Mouse (Mus musculus) layer of hippocampus, postnatal 25 days (tissue): ENCODE data around the gene Zfp768. TPM values are rescaled to one million over a fixed set of nuclear protein-coding genes. Genes with fewer than 3 reads are reported as not detected.

ENCODE experiments used
- DNase-seq, 2 experiments: peaks; one replicate each; pipeline ENCODE4 v3.0.0; 2022; ENCODE audit warnings: mixed read lengths in 2 of 2, low spot score in 1 of 2; ENCODE audit errors: extremely low spot score in 1 of 2
- total RNA-seq, 2 experiments: library from RNA; stranded (reverse); gene quantifications; 2 replicates each; pipeline ENCODE4 v1.2.3; 2021

Gene Zfp768
- total RNA-seq, 2 experiments from 2014 or later, result 11.5 to 11.8 TPM

GRCm38 (mm10) chr7:127309951-127310350 lies 35.4 kb downstream of the Zfp768 start:
- no peak for DNase-seq

DNA sequence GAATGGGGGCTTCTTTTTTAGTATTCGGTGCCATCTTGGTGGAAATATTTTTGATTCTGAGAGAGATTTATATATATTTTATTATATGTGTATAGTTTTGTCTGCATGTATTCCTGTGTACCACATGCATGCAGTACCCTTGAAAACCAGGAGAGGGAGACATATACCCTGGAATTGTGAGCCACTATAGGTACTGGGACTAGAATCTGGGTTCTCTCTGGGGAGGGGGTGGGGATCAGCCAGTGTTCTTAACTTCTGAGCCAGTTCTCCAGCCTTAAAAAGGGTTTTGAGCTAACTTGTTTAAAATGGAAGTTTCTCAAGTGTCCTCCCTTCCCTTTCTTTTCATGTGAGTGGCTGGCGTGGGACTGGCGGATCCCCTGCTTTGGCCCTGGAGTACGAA lies 36.5 kb downstream of the Zfp768 start:
- peak in 1 of 2 experiments; percentile 61 for DNase-seq

DNA sequence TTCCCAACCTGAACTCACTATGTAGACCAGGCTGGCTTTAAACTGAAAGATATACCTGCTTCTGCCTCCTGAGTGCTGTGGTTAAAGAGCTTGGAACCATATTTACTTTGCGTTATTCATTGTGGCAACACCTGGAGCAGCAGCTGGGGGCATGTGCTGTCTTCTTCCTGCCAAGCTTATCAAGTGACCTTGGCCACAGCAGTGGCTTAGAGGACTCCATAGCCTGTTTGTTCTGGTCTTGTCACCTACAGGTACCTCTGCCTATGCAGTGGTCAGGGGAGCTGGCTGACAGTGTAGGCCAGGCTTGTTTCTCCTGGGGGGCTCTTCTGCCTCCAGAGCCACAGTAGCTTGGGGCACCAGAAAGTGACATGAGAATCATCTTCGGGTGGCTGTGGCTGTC lies 37.0 kb downstream of the Zfp768 start:
- DNase-seq, result no peak

DNA sequence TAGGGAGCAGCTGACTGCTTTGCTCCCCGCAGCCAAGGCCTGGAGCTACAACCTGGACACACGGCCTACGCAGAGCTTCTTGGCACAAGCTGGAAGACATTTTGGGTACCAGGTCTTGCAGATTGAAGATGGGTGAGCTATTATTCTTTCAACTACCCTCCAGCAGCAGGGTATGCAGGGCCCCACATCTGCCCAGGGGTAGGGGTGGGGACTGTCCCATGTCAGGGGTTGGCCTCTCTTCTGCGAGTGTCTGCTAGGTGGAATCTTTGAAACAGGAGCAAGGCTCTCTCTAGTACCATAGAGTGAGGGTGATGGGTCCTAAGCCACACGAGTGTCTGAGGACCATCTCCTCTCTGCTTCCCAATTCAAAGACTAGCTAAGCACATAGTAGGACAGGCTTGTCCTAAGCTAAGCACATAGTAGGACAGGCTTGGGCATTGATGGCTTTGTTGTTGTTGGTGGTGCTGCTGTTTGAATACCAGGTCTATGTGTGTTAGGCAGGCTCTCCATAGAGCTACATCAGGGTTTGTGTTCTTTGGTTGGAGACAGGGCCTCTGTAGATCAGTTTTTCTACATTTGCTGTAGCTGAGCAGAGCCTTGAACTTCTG lies 47.7 kb downstream of the Zfp768 start:
- no peak for DNase-seq

DNA sequence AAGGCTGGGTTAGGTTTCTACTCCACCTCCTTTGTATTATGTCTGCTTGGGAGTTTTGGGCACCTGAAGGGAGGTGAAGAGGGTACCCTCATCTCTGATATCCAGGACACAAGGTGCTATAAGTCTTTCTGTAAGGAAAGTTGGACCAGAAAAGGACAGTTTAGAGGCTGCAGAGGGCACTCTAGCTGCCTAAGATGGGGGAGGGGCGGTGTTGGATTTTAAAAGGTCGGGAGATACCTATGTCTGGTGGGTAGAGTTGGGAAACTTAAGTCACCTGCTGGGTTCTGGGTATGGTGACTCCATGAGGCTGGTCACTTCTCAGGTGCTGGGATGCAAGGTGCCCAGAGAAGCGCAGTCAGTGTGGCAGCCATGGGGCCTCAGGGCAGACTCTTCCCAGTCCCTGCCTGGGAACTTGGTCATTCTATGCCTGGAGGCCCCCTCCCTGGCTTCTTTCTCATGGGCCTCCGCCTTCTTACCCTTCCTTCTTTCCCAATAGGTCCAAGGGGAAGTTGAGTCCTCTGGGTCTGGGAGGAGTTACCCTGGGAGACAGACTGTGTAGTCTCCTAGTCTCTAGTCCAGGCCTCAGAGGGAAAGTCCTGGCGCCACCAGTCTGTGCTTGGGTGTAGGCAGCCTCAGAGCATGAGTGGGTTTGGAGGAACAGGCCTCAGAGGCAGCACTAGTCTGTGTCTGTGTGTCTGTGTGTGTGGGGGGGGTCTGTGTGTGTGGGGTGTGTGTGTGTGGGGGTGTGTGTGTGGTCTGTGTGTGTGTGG lies 48.4 kb downstream of the Zfp768 start:
- DNase-seq, result no peak

GRCm38 (mm10) chr7:127296098-127296497 lies 49.3 kb downstream of the Zfp768 start, which contains the start of gene Itgal:
TSS of gene Itgal (plus strand) at chr7:127296260.
- DNase-seq, result no peak

Other genes starting within 250 kb of the Zfp768 start
- gene Qprt, start 223.4 kb downstream of the Zfp768 start, total RNA-seq, result under 1 TPM; 0.30 to 0.35 TPM
- under 1 TPM; 0.28 to 0.42 TPM for gene Spn, start 207.8 kb downstream of the Zfp768 start, total RNA-seq
- 10 to 100 TPM; 92.1 to 95.7 TPM for gene Cd2bp2, start 149.5 kb downstream of the Zfp768 start, total RNA-seq
- 10 to 100 TPM; 97.2 to 99.9 TPM for gene Tbc1d10b, start 137.1 kb downstream of the Zfp768 start, total RNA-seq
- 1 to 10 TPM in 1 of 2 experiments, under 1 TPM in 1; 0.96 to 2.9 TPM for gene Mylpf, start 136.7 kb downstream of the Zfp768 start, total RNA-seq
- 10 to 100 TPM; 18.0 to 20.6 TPM for gene Zfp553, start 112.5 kb downstream of the Zfp768 start, total RNA-seq
- 1 to 10 TPM; 4.0 to 4.2 TPM for gene Sept1, start 112.5 kb downstream of the Zfp768 start, total RNA-seq
- 10 to 100 TPM; 67.4 to 73.4 TPM for gene Zfp771, start 101.3 kb downstream of the Zfp768 start, total RNA-seq
- gene Dctpp1, start 84.9 kb downstream of the Zfp768 start, total RNA-seq, result 10 to 100 TPM; 21.7 to 27.7 TPM
- 10 to 100 TPM; 43.0 to 43.8 TPM for gene Sephs2, start 71.5 kb downstream of the Zfp768 start, total RNA-seq
- gene Itgal, start 49.3 kb downstream of the Zfp768 start, total RNA-seq, result under 1 TPM; 0.20 to 0.26 TPM
- gene Zfp747, start 30.5 kb upstream of the Zfp768 start, total RNA-seq, result 1 to 10 TPM; 6.0 to 6.3 TPM
- gene 9130019O22Rik, start 41.6 kb upstream of the Zfp768 start, total RNA-seq, result 1 to 10 TPM; 3.9 to 4.0 TPM
- gene E430018J23Rik, start 48.0 kb upstream of the Zfp768 start, total RNA-seq, result 1 to 10 TPM; 7.9 to 9.0 TPM
- gene Zfp764, start 61.2 kb upstream of the Zfp768 start, total RNA-seq, result 1 to 10 TPM; 3.7 to 4.0 TPM
- gene Zfp688, start 76.5 kb upstream of the Zfp768 start, total RNA-seq, result 10 to 100 TPM; 12.4 to 14.9 TPM
- gene Zfp689, start 103.6 kb upstream of the Zfp768 start, total RNA-seq, result 1 to 10 TPM; 6.6 to 6.7 TPM
- gene Prr14, start 114.0 kb upstream of the Zfp768 start, total RNA-seq, result 10 to 100 TPM; 26.4 to 33.9 TPM
- gene Fbrs, start 133.6 kb upstream of the Zfp768 start, total RNA-seq, result 10 to 100 TPM; 50.9 to 65.3 TPM
- gene Srcap, start 166.4 kb upstream of the Zfp768 start, total RNA-seq, result 100 to 1,000 TPM in 1 of 2 experiments, 10 to 100 TPM in 1; 88.9 to 125 TPM
- 1 to 10 TPM; 6.0 to 9.2 TPM for gene Gm42715, start 174.0 kb upstream of the Zfp768 start, total RNA-seq
- gene Tmem265, start 215.8 kb upstream of the Zfp768 start, total RNA-seq, result 1 to 10 TPM in 1 of 2 experiments, not detected in 1; 1.8 TPM
- gene Phkg2, start 227.8 kb upstream of the Zfp768 start, total RNA-seq, result 10 to 100 TPM; 77.2 to 82.3 TPM
- 10 to 100 TPM in 1 of 2 experiments, 1 to 10 TPM in 1; 10.0 to 11.1 TPM for gene Ccdc189, start 243.0 kb upstream of the Zfp768 start, total RNA-seq
- 10 to 100 TPM; 67.2 to 80.8 TPM for gene Rnf40, start 243.2 kb upstream of the Zfp768 start, total RNA-seq